Mouse (Mus musculus): ENCODE results near the gene Fam83g. TPM values are rescaled to one million over a fixed set of nuclear protein-coding genes. Genes with fewer than 3 reads are reported as not detected.

Fam83g gene
- polyA plus RNA-seq, 1 experiment from 2014 or later, result 0.93 TPM

GRCm38 (mm10) chr11:61647956-61648748 is 35.7 kb upstream of the Fam83g start:
- Histone ChIP-seq H3K4me1 (ENCODE audit: control insufficient read depth in 2 of 2, insufficient read depth in 2 of 2, low read length in 2 of 2) (peaks cover 7 to 11% of the 10 kb centered on the region in 2 experiments; a peak in 3 of 4 replicates), H3K9me3 (ENCODE audit: control insufficient read depth, low read length) (no peaks in the 10 kb centered on the region), H3K4me2 (ENCODE audit: low read length) (no peak overlapping the region), H3K27ac (replicated peaks in 1 of 2; ENCODE audit: control insufficient read depth in 1 of 2, insufficient read depth in 1 of 2, low read depth in 2 of 2, low read length in 2 of 2) (no peak overlapping the region), H3K36me3 (ENCODE audit: control insufficient read depth, insufficient read depth, low read length) (no peaks in the 10 kb centered on the region), H3K9ac (ENCODE audit: low read length) (no peak overlapping the region), H3K4me3 (ENCODE audit: control insufficient read depth in 1 of 2, insufficient read depth in 1 of 2, low read depth in 1 of 2, low read length in 2 of 2) (no peak overlapping the region), H3K27me3 (ENCODE audit: control insufficient read depth, insufficient read depth, low read length) (no peaks in the 10 kb centered on the region)
- no peak for ATAC-seq (ENCODE audit: insufficient number of reproducible peaks, insufficient read depth, low FRiP score, low read depth)
- 57% methylated on average over 6 of the region's 6 CpGs for WGBS

- Histone ChIP-seq H3K27me3 (ENCODE audit: control insufficient read depth, insufficient read depth, low read length) (no peaks in the 10 kb centered on the region), H3K4me1 (ENCODE audit: control insufficient read depth in 2 of 2, insufficient read depth in 2 of 2, low read length in 2 of 2) (peaks cover 7 to 11% of the 10 kb centered on the region in 2 experiments; a peak in 3 of 4 replicates), H3K4me3 (ENCODE audit: control insufficient read depth in 1 of 2, insufficient read depth in 1 of 2, low read depth in 1 of 2, low read length in 2 of 2) (no peak overlapping the region), H3K4me2 (ENCODE audit: low read length) (no peak overlapping the region), H3K36me3 (ENCODE audit: control insufficient read depth, insufficient read depth, low read length) (no peaks in the 10 kb centered on the region), H3K9me3 (ENCODE audit: control insufficient read depth, low read length) (no peaks in the 10 kb centered on the region), H3K9ac (ENCODE audit: low read length) (no peak overlapping the region), H3K27ac (replicated peaks in 1 of 2; ENCODE audit: control insufficient read depth in 1 of 2, insufficient read depth in 1 of 2, low read depth in 2 of 2, low read length in 2 of 2) (no peak overlapping the region)
- no peak for ATAC-seq (ENCODE audit: insufficient number of reproducible peaks, insufficient read depth, low FRiP score, low read depth)
- WGBS, result 68% methylated on average over 7 of the region's 7 CpGs
Observed at GRCm38 (mm10) chr11:61648749-61649115, 35.2 kb upstream of the Fam83g start.

- Histone ChIP-seq H3K27me3 (ENCODE audit: control insufficient read depth, insufficient read depth, low read length) (no peaks in the 10 kb centered on the region), H3K9me3 (ENCODE audit: control insufficient read depth, low read length) (no peaks in the 10 kb centered on the region), H3K36me3 (ENCODE audit: control insufficient read depth, insufficient read depth, low read length) (no peaks in the 10 kb centered on the region), H3K4me1 (ENCODE audit: control insufficient read depth in 2 of 2, insufficient read depth in 2 of 2, low read length in 2 of 2) (peaks cover 6 to 8% of the 10 kb centered on the region in 2 experiments; a peak in 3 of 4 replicates), H3K9ac (ENCODE audit: low read length) (no peak overlapping the region), H3K27ac (replicated peaks in 1 of 2; ENCODE audit: control insufficient read depth in 1 of 2, insufficient read depth in 1 of 2, low read depth in 2 of 2, low read length in 2 of 2) (no peak overlapping the region), H3K4me3 (ENCODE audit: control insufficient read depth in 1 of 2, insufficient read depth in 1 of 2, low read depth in 1 of 2, low read length in 2 of 2) (no peak overlapping the region), H3K4me2 (ENCODE audit: low read length) (no peak overlapping the region)
- 87% methylated on average over 5 of the region's 5 CpGs for WGBS
- ATAC-seq (ENCODE audit: insufficient number of reproducible peaks, insufficient read depth, low FRiP score, low read depth), result no peak
Observed at GRCm38 (mm10) chr11:61649163-61649580, 34.7 kb upstream of the Fam83g start.

GRCm38 (mm10) chr11:61649626-61650025 is 34.3 kb upstream of the Fam83g start:
- Histone ChIP-seq H3K27ac (replicated peaks in 1 of 2; ENCODE audit: control insufficient read depth in 1 of 2, insufficient read depth in 1 of 2, low read depth in 2 of 2, low read length in 2 of 2) (no peak overlapping the region), H3K4me1 (ENCODE audit: control insufficient read depth in 2 of 2, insufficient read depth in 2 of 2, low read length in 2 of 2) (peaks cover 2 to 4% of the 10 kb centered on the region in 2 experiments; a peak in 1 of 4 replicates), H3K27me3 (ENCODE audit: control insufficient read depth, insufficient read depth, low read length) (no peaks in the 10 kb centered on the region), H3K9me3 (ENCODE audit: control insufficient read depth, low read length) (no peaks in the 10 kb centered on the region), H3K4me3 (ENCODE audit: control insufficient read depth in 1 of 2, insufficient read depth in 1 of 2, low read depth in 1 of 2, low read length in 2 of 2) (no peak overlapping the region), H3K4me2 (ENCODE audit: low read length) (no peak overlapping the region), H3K36me3 (ENCODE audit: control insufficient read depth, insufficient read depth, low read length) (no peaks in the 10 kb centered on the region), H3K9ac (ENCODE audit: low read length) (no peak overlapping the region)
- no peak for ATAC-seq (ENCODE audit: insufficient number of reproducible peaks, insufficient read depth, low FRiP score, low read depth)
- 89% methylated on average over 4 of the region's 4 CpGs for WGBS

GRCm38 (mm10) chr11:61650470-61651265 is 33.2 kb upstream of the Fam83g start:
- no peaks in the 10 kb centered on the region for H3K36me3 ChIP-seq (ENCODE audit: control insufficient read depth, insufficient read depth, low read length)
- 79% methylated on average over 9 of the region's 9 CpGs for WGBS

GRCm38 (mm10) chr11:61652216-61652615 is 31.7 kb upstream of the Fam83g start:
- Histone ChIP-seq H3K36me3 (ENCODE audit: control insufficient read depth, insufficient read depth, low read length) (no peaks in the 10 kb centered on the region), H3K27ac (replicated peaks in 1 of 2; ENCODE audit: control insufficient read depth in 1 of 2, insufficient read depth in 1 of 2, low read depth in 2 of 2, low read length in 2 of 2) (no peak overlapping the region), H3K27me3 (ENCODE audit: control insufficient read depth, insufficient read depth, low read length) (no peaks in the 10 kb centered on the region), H3K4me2 (ENCODE audit: low read length) (no peak overlapping the region), H3K4me3 (ENCODE audit: control insufficient read depth in 1 of 2, insufficient read depth in 1 of 2, low read depth in 1 of 2, low read length in 2 of 2) (no peak overlapping the region), H3K4me1 (ENCODE audit: control insufficient read depth in 2 of 2, insufficient read depth in 2 of 2, low read length in 2 of 2) (no peaks in the 10 kb centered on the region; a peak in 1 of 4 replicates), H3K9me3 (ENCODE audit: control insufficient read depth, low read length) (no peaks in the 10 kb centered on the region), H3K9ac (ENCODE audit: low read length) (no peak overlapping the region)
- 83% methylated on average over 5 of the region's 5 CpGs for WGBS
- ATAC-seq (ENCODE audit: insufficient number of reproducible peaks, insufficient read depth, low FRiP score, low read depth), result no peak

More at GRCm38 (mm10) chr11:61650470-61651265, 33.2 kb upstream of the Fam83g start:
- H3K27me3 ChIP-seq (ENCODE audit: control insufficient read depth, insufficient read depth, low read length), result no peaks in the 10 kb centered on the region
- H3K9ac ChIP-seq (ENCODE audit: low read length), result no peak overlapping the region
- no peak for ATAC-seq (ENCODE audit: insufficient number of reproducible peaks, insufficient read depth, low FRiP score, low read depth)
- H3K4me2 ChIP-seq (ENCODE audit: low read length), result no peak overlapping the region
- no peak overlapping the region for H3K27ac ChIP-seq (replicated peaks in 1 of 2; ENCODE audit: control insufficient read depth in 1 of 2, insufficient read depth in 1 of 2, low read depth in 2 of 2, low read length in 2 of 2)
- no peaks in the 10 kb centered on the region for H3K9me3 ChIP-seq (ENCODE audit: control insufficient read depth, low read length)
- no peaks in the 10 kb centered on the region; a peak in 1 of 4 replicates for H3K4me1 ChIP-seq (ENCODE audit: control insufficient read depth in 2 of 2, insufficient read depth in 2 of 2, low read length in 2 of 2)
- H3K4me3 ChIP-seq (ENCODE audit: control insufficient read depth in 1 of 2, insufficient read depth in 1 of 2, low read depth in 1 of 2, low read length in 2 of 2), result no peak overlapping the region

GRCm38 (mm10) chr11:61652686-61653447 is 31.0 kb upstream of the Fam83g start, which contains the start of gene Grap:
Gene Grap, plus strand, starts transcription at chr11:61653265.
- 50% methylated on average over 10 of the region's 10 CpGs for WGBS
- H3K27ac ChIP-seq (replicated peaks in 1 of 2; ENCODE audit: control insufficient read depth in 1 of 2, insufficient read depth in 1 of 2, low read depth in 2 of 2, low read length in 2 of 2), result 0 out of 4 replicates have a peak within 1 kb of the TSS, but pooled peaks of 1 of the 2 experiments have one; percentile 33

More at GRCm38 (mm10) chr11:61652686-61653447, 31.0 kb upstream of the Fam83g start, which contains the start of gene Grap:
- H3K36me3 ChIP-seq (ENCODE audit: control insufficient read depth, insufficient read depth, low read length), result no peaks in the 10 kb centered on the region
- H3K9ac ChIP-seq (ENCODE audit: low read length), result peak within 1 kb of the TSS; percentile 50; the same call in 1 of the 2 replicates
- H3K27me3 ChIP-seq (ENCODE audit: control insufficient read depth, insufficient read depth, low read length), result no peaks in the 10 kb centered on the region
- H3K9me3 ChIP-seq (ENCODE audit: control insufficient read depth, low read length), result no peaks in the 10 kb centered on the region
- H3K4me3 ChIP-seq (ENCODE audit: control insufficient read depth in 1 of 2, insufficient read depth in 1 of 2, low read depth in 1 of 2, low read length in 2 of 2), result peak within 1 kb of the TSS; percentile 18 to 35; a peak in 3 of 4 replicates
- H3K4me1 ChIP-seq (ENCODE audit: control insufficient read depth in 2 of 2, insufficient read depth in 2 of 2, low read length in 2 of 2), result no peaks in the 10 kb centered on the region; a peak in 1 of 4 replicates
- ATAC-seq (ENCODE audit: insufficient number of reproducible peaks, insufficient read depth, low FRiP score, low read depth), result no peak
- peak within 1 kb of the TSS; percentile 38 for H3K4me2 ChIP-seq (ENCODE audit: low read length)
